Mouse (Mus musculus) ES-Bruce4 (cell line): ENCODE results near the gene Micall1. TPM values are rescaled to one million over a fixed set of nuclear protein-coding genes. Genes with fewer than 3 reads are reported as not detected.

Experiments
- H3K27ac ChIP-seq: 2 replicates; pipeline ENCODE4 v1.5.1; 2012; ENCODE audit warnings: low read length, inconsistent platforms; ENCODE audit not compliant: insufficient read depth
- H3K27me3 ChIP-seq: 2 replicates; pipeline ENCODE4 v1.6.1; 2012; ENCODE audit warnings: mild to moderate bottlenecking, low read length, inconsistent platforms; ENCODE audit not compliant: control insufficient read depth, poor library complexity, insufficient read depth, severe bottlenecking
- H3K36me3 ChIP-seq: 2 replicates; pipeline ENCODE4 v1.6.1; 2012; ENCODE audit warnings: inconsistent platforms, mild to moderate bottlenecking, low read length, moderate library complexity; ENCODE audit not compliant: control insufficient read depth, poor library complexity, insufficient read depth, severe bottlenecking
- H3K4me1 ChIP-seq: one replicate; pipeline ENCODE4 v1.8.1; 2011; ENCODE audit warnings: low read length; ENCODE audit not compliant: control insufficient read depth, insufficient read depth
- H3K4me3 ChIP-seq: 2 replicates; pipeline ENCODE4 v1.5.1; 2011; ENCODE audit warnings: low read depth, mild to moderate bottlenecking, low read length
- H3K9ac ChIP-seq: 2 replicates; pipeline ENCODE4 v1.6.1; 2012; ENCODE audit warnings: low read depth, mild to moderate bottlenecking, inconsistent platforms; ENCODE audit not compliant: poor library complexity, severe bottlenecking
- H3K9me3 ChIP-seq: replicated peaks from 2 replicates; pipeline ENCODE4 v1.6.1; 2012; ENCODE audit warnings: mild to moderate bottlenecking, low read length, inconsistent platforms; ENCODE audit not compliant: control insufficient read depth, poor library complexity, insufficient read depth, severe bottlenecking
- CTCF ChIP-seq: IDR thresholded peaks from one replicate; pipeline ENCODE4 v1.8.1; 2011; ENCODE audit warnings: low read depth, low read length
- EP300 ChIP-seq: IDR thresholded peaks from 2 replicates; pipeline ENCODE4 v1.6.1; 2011; ENCODE audit warnings: low read depth, low read length; ENCODE audit not compliant: insufficient read depth
- POLR2A ChIP-seq: IDR thresholded peaks from one replicate; pipeline ENCODE4 v1.8.1; 2011; ENCODE audit warnings: low read length; ENCODE audit not compliant: insufficient read depth
- polyA plus RNA-seq: library from polyadenylated mRNA; stranded (reverse); fragments of >200 nt; gene quantifications from 2 replicates; pipeline ENCODE4 v1.2.4, GENCODE M21; 2011; ENCODE audit warnings: low read depth; ENCODE audit not compliant: missing spikeins, insufficient read depth, insufficient read length

The Micall1 gene
- polyA plus RNA-seq, 1 experiment, result 12.4 TPM

DNA sequence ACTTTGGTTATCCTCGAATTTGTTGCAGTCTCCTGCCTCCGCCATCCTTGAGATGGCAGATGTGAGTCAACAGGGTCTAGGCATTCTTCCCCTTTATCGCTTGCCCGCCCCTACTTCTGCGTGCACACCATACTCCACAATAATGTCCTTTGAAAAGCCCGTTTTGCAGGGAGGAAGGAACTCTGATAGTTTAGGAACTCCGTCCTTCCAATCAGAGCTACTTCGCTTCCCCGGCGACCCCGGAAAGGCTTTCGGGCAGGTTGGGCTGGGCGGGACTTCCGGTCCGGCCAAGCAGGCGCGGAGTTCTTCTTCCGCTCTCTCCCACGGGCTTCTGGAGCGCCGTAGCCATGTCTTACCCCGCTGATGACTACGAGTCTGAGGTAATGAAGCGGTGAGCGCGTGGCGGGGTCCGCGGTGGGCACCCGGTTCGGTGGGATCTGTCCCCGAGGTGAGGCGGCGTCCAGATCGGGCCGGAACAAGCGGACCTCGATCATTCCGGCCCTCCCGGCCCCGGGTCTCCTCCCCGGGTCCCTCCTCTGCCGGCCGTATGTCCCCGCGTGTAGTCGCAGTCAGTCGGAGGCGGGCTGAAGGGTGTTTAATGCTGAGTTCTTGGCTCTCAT is 33.7 kb upstream of the Micall1 start, which contains the start of gene Eif3l:
Eif3l (plus strand) TSS at position 267 of the 620 bp plus-strand sequence.
- H3K36me3 ChIP-seq, result peaks cover 37% of the 10 kb centered on the region
- no peaks in the 10 kb centered on the region for H3K9me3 ChIP-seq
- H3K9ac ChIP-seq, result peak within 1 kb of the TSS; percentile 84
- H3K27me3 ChIP-seq, result no peaks in the 10 kb centered on the region
- TF ChIP-seq CTCF (no peak), POLR2A (no peak), EP300 (no peak)
- peak within 1 kb of the TSS; percentile 95 for H3K4me3 ChIP-seq
- peak within 1 kb of the TSS; percentile 92 for H3K27ac ChIP-seq
- peaks cover 4% of the 10 kb centered on the region for H3K4me1 ChIP-seq

DNA sequence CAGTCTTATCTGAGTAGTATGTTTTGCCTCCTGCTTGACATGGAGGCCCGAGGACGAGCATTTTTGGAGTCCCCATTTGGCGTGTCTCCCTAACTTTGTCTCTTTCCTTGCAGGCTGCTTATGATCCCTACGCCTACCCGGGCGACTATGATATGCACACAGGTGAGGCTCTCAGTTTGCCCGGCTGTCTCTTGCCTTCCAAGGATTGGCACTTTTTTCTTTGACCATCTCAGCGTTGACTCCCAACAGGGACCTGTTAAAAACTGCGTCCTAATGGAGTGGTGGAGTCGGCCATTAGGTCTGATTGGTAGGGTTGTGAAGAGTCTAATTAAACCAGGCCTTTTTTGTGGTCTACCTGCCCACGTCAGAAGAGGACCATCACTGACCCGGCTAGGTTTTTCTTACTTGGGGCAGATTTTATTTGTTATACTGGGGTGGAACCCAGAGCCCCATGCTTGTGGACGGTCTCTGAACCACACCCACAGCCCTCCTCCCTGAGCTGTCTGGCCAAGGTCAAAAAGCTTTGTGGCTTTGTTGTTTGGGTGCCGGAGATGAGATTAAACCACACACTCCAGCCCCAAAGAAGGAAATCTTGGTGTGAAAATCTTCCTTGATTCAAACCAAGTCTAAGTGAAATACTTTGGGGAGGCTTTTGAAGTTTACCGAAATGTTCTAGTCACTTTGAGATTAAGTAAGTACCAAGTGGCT is 32.9 kb upstream of the Micall1 start:
- H3K27ac ChIP-seq, result peak overlapping the region; percentile 35
- TF ChIP-seq EP300 (no peak), CTCF (no peak), POLR2A (no peak)

DNA sequence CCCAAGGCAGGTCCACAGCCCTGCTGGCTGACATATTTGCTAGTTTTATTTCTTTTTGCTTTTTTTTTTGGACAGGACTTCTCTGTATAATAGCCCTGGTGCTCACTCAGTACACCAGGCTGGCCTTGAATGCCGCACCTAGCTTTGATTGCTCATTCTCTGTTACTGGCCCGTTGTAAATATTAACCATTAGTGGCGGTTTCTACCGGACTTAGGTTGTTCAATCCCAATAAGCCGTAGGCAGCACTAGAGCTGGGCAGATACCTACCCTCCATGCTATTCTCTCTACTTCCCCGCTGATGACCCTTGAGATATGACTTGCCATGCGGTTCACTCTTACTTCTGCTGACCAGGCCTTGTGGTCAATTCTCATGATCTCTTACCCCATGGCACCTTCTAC is 29.1 kb upstream of the Micall1 start:
- Histone ChIP-seq H3K36me3 (peaks cover 79% of the 10 kb centered on the region), H3K27me3 (no peaks in the 10 kb centered on the region), H3K27ac (peak overlapping the region; percentile 15), H3K4me1 (peaks cover 4% of the 10 kb centered on the region), H3K4me3 (0 out of 2 replicates have a peak overlapping the region, but pooled peaks have one; percentile 19), H3K9me3 (no peaks in the 10 kb centered on the region), H3K9ac (no peak overlapping the region)
- no peak for TF ChIP-seq EP300
- no peak for TF ChIP-seq POLR2A
- no peak for TF ChIP-seq CTCF

More for the DNA sequence above, 32.9 kb upstream of the Micall1 start:
- Histone ChIP-seq H3K9me3 (no peaks in the 10 kb centered on the region), H3K9ac (peak overlapping the region; percentile 84), H3K27me3 (no peaks in the 10 kb centered on the region), H3K4me3 (peak overlapping the region; percentile 95), H3K36me3 (peaks cover 41% of the 10 kb centered on the region), H3K4me1 (peaks cover 4% of the 10 kb centered on the region)

DNA sequence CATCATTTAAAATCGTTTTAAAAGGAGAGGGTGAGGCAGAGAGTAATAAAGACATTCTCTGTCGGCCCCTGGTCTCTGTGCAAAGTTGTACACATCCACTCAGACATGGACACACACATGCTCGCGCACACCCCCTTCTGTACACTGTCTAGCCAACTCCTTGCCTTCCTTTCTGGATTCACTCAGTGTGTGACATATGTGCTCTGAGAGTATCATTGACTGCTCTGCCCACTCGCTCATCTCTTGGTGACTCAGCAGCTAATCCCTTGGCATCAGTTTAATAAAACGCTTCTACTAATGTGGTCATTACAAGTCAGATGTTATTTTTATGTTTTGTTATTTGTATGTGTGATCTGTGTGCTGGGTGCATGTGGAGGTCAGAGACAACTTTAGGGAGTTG is 16.4 kb upstream of the Micall1 start:
- no peak overlapping the region for H3K4me3 ChIP-seq
- H3K9me3 ChIP-seq, result no peaks in the 10 kb centered on the region
- peaks cover 61% of the 10 kb centered on the region for H3K36me3 ChIP-seq
- H3K4me1 ChIP-seq, result peaks cover 2% of the 10 kb centered on the region
- TF ChIP-seq POLR2A, result no peak
- TF ChIP-seq EP300, result no peak
- no peak for TF ChIP-seq CTCF
- no peak overlapping the region for H3K9ac ChIP-seq
- no peaks in the 10 kb centered on the region for H3K27me3 ChIP-seq
- no peak overlapping the region for H3K27ac ChIP-seq

DNA sequence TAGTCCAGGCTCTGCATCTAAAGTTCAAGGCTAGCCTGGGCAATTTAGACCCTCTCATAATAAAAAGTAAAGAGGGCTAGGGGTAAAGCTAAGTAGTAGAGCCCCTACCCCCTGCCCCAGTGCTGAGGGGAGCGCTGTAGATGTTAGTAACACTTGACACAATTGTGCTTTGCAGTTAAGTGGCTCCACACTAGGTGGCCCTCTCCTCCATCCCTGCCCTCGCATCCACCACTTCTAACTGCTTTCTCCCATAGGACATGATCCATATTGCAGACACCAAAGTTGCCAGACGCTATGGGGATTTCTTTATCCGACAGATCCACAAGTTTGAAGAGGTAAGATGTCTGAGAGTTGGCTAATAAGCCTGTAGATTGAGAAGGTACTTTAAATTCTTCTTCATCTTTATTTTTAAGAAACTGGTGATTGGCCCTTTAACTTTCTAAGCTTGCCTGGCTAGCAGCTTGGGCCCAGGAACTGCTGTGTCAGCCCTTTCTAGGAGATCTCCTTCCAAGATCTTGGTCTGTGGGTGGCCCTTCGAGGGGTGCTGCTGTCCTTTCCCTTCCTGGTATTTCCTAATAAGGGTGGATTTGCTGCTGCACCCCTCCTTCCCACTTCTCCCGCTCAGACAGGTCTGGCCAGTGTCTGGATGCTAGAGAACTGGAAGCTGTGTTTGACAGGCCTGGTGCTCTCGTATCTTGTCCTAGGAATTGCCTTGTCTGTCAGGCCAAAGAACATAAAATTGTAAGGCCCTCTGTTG is 15.4 kb upstream of the Micall1 start:
- no peaks in the 10 kb centered on the region for H3K9me3 ChIP-seq
- TF ChIP-seq CTCF (peak; percentile 75), POLR2A (no peak)
- peaks cover 56% of the 10 kb centered on the region for H3K36me3 ChIP-seq

DNA sequence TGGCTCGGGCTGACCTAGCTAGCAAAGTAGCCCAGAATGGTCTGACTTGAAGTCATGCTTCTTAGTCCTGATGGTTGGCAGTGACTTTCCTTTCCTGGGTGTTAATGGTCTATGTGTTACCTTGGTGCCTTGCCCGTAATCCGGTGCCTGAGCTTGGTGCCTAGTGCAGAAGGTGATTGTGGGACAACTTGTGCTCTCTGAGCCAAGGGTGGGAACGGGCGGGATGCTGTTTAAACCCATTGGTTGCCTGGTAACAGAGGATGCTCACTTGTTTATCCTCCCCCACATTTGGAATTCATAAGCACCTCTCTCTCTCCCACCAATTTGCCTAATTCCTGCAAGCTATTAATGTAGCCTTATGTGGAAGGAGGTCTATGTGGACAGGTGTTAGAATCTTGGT is 13.2 kb upstream of the Micall1 start:
- Histone ChIP-seq H3K27me3 (no peaks in the 10 kb centered on the region), H3K9me3 (no peaks in the 10 kb centered on the region), H3K27ac (no peak overlapping the region), H3K9ac (no peak overlapping the region), H3K36me3 (peaks cover 39% of the 10 kb centered on the region), H3K4me3 (no peak overlapping the region), H3K4me1 (no peaks in the 10 kb centered on the region)
- TF ChIP-seq EP300, result no peak
- no peak for TF ChIP-seq CTCF
- no peak for TF ChIP-seq POLR2A

More for the DNA sequence above, 15.4 kb upstream of the Micall1 start:
- H3K27ac ChIP-seq, result no peak overlapping the region
- H3K4me1 ChIP-seq, result peaks cover 2% of the 10 kb centered on the region
- H3K27me3 ChIP-seq, result no peaks in the 10 kb centered on the region
- H3K4me3 ChIP-seq, result no peak overlapping the region
- no peak overlapping the region for H3K9ac ChIP-seq
